Mouse (Mus musculus) monocyte, adult 2 months (primary cell): ENCODE results near the gene Drd3.
A peak's percentile ranks its signal among the peaks of the same experiment; 100 is the strongest.

ENCODE experiments used
- DNase-seq, 2 experiments: peaks; one replicate each; pipeline ENCODE4 v3.0.0; 2022; ENCODE audit warnings: low spot score in 2 of 2, low read depth in 1 of 2

The Drd3 gene

DNA sequence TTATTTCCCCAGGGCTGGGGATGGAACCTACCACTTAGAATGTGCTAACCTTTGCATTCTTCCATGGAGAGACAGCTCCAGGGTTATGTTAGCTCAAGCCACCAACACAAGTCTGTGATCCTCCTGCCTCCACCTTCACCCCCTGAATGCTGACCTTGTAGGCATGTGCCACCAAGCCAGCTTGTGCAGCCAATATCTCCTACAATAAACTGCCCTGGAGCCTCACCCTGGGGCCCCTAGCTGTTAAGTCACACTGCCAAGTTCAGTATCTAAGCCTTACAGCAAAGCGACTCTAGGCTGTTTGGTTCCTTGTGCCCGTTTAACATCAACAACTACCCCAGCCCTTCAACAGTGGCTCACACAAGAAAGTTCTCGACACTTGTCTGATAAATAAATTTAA, 47.3 kb downstream of the Drd3 start:
- no peak for DNase-seq

DNA sequence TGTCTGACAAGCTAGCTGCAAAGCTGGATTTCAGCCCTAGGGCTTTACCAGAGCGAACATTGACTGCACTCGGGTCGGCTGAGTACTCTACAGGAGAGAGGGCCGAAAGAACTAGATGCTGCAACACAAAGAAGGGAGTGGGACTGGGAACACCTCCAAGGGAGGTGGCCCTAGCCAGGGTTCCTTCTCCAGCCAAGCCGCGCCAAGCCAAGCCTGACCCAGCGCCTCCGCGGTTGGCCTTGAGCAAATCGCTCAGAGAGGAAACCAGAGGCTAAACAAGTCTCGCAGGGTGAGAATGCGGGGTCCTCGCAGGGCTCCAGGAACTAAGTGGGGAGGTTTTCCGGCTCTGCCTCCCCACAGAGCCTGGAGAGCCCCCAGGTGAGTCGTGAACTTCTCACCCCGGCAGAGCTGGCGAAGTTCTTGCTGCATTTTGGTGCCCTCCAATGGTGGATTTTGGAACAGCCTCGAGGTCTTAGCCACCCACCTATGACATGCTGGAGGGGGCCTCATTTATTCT, 48.0 kb downstream of the Drd3 start:
- peak in 1 of 2 experiments; percentile 14 for DNase-seq

DNA sequence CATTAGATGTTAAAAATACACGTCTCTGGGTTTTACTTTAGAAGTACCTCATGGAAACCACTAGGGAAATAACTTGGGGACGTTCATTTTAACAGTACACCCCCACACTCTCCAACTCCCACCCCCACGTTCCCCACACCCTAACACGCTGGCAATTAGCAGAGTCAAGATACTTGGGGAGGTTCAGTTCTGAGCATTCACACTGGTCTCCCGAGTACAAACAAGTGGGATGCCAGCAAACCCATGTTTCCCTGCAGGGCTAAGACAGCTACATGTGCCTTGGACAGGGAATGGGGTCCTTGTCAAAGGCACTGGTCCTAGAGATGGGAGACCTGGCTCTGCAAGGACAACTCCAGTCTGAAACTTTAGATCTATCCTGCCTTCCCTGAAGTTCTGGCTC, 48.6 kb downstream of the Drd3 start:
- no peak for DNase-seq

DNA sequence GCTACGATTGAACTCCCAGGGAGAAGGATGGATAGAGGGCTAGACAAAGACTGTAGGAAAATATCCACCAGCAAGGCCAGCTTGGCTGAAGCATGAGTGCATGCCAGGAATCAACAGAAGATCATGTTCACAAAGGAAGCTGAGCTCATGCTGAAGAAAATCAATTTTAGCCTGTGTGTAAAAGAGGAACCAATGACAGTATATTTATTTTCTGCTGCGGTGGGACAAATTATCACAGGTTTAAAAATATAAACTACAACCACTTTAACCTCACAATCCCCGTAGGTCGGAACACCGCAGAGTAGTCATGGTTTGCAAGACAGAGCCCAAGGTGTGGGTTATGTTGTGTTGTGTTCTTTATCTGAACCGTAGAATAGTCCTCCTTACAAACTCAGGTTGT, 50.5 kb downstream of the Drd3 start:
- DNase-seq = no peak

DNA sequence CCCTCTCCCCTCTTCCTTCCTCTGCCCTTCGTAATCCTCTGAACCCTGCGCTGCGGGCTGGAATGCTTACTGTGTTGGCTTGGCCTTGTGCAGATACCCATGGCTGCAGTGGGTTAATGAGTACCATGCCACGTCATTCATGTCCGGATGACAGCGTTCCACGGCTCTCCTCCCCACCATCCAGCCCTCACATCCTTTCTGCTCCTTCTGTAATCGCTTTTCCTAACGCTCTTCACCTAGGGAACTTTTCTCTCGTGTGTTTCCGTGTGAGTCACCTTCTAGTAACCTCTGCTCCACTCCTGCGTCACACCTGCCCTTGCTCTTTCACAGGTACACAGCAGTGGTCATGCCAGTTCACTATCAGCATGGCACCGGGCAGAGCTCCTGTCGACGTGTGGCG, 53.2 kb downstream of the Drd3 start:
- no peak for DNase-seq

DNA sequence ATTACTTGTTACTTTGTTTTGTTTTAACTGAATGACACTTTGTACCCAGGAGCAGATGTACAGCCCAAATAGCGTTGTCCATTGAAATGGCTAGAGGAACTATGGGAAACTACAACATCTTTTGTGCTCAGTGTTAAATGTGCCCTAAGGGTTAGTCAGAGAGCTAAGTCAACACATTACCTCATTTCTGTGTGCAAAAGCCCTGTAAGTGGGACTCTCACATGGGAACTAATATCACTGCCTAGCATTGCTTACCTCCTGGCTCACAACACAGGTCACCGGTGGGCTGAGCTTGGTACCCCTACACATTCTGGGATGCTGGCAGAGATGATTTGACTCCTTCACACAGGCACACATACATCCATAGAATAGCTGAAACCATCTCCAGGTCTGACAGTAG, 55.6 kb downstream of the Drd3 start:
- no peak for DNase-seq

DNA sequence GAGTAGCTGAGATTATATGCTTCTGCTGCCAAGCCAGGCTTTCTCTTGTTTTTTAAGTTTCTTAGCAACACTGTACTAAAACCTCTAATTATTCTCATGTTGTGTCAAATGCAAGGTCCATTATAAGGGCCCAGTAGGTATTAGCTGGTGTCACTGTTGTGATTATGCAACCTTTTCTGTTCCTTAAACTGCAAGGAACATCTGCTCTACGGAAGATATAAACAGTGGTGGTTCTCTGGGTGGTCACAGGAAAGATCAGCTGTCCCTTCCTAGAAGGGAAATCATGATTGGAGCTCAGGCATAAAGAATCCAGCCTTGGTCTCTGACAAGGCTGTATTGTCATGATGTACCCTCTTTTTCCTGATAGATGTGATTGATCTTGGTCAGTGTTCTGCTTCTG, 57.6 kb downstream of the Drd3 start:
- DNase-seq = no peak

DNA sequence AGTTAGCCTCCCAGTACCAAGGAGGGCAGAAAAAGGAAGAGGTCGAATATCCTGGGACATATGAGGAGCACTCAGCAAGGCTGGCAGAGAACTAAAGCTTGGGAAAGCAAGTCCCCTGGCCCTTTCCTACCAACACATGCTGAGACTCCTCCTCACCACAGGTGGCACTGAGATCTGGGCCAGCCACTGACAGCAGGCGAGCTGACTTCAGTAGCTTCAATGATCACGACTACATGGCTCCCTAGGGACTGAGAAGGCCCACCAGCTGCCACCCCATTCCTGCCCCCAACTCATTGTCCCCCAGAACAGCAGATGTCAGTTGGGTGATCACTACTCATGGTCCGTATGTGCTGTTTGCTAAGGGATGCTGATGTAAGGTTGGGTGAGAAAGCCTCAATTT, 60.8 kb downstream of the Drd3 start:
- DNase-seq = no peak

DNA sequence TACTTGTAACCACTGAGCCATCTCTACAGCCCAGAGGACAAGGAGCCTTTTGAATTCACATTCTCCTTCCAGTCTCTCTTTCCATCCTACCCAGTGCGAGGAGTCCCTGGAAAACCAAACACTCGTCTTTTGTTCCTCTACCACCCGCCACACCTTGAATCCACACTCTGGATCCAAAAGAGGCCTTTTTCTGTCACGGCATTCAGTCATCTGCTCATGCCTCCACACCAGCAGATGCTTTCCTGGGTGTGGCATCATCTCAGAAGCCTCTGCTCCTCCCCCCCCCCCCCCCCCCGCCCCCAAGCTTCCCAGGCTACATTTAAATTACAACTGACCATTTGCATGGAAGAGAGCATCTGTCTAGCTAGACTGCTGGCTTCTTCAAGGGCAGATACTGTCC, 62.5 kb downstream of the Drd3 start:
- no peak for DNase-seq

DNA sequence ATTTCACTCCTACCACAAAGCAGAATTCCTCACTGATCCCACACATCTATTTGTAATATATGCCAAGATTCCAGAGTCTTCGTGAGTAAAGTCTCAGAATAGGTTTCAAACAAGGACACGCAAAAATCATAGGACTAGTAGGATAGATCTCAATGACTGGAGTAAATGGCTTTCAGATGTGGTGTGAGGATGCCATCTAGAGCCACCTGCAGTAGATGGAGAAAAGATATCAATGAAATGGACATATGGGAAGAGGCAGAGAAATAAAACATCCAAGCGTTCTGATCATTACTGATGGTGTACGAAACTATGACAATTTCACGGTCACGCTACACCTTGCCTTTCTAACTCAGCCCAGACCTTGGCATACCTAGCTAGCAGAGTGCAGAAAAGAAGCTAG, 64.6 kb downstream of the Drd3 start:
- DNase-seq = no peak

DNA sequence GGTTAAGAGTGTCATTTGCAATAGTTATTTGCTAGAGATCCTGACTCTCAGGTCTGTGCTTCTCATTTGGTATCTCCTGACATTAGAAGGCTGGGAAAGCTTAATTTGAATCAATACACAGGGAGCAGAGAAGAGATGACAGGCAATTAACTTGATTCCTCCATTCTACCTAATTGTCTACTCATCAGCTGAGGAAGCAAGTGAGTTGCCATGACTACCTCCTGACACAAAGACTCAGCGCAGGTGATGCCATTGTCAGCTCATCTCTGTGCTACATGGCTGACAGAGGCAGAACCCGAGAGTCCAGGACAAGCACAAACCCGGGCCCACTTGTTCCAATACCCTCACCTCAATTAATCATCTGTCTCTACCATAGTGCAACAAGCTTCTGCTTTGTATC, 73.7 kb downstream of the Drd3 start:
- DNase-seq = no peak

DNA sequence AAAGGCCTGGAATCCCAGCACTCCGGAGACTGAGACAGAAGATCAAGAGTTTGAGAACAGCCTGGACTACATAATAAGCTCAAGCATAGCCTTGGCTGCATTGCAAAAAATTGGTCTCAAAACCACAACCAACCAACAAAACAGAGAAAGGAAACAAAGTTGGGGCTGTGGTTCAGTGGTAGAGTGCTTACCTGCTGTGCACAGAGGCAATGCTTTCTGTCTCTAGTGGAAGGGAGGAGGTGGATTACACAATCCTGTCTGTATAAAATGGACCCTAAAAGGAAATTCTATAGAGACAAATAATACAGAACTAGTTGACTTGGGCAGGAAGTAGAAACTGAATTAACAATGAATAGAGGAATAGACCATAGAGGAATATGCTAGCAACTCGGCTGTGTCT, 78.1 kb downstream of the Drd3 start:
- no peak for DNase-seq

DNA sequence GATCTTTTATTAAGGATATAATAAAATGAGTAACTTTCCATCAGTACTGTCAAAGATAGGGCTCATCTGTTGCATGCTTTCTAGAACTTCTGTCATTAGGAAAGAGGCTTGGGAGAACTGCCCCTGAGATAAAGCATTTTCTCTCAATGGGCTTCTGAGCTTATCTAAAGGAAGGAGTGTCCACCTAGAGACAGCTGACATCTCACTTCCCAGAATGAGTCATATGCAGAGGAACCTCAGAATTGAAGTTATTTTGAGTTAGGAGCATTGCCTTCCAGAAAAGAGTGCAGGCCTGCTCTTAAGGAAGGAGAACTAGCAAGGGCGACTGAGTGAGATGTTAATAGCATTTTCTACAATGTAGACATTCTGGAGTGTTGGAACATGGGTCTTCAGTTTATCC, 87.4 kb downstream of the Drd3 start:
- no peak for DNase-seq

DNA sequence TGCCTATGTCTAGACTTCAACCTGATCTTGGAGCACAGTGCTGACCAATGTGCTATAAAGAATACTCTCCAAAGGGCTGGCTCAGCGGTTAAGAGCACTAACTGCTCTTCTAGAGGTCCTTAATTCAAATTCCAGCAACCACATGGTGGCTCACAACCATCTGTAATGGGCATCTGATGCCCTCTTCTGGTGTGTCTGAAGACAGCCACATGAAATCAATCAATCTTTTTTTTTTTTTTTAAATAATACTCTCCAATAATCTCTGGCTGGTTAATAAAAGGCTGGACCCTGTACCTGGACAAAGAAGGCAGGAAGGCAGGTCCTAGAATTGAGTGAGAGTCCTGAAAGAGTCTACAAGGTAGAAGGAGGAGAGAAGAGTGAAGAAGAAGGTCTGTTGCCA, 96.0 kb downstream of the Drd3 start:
- DNase-seq = no peak

DNA sequence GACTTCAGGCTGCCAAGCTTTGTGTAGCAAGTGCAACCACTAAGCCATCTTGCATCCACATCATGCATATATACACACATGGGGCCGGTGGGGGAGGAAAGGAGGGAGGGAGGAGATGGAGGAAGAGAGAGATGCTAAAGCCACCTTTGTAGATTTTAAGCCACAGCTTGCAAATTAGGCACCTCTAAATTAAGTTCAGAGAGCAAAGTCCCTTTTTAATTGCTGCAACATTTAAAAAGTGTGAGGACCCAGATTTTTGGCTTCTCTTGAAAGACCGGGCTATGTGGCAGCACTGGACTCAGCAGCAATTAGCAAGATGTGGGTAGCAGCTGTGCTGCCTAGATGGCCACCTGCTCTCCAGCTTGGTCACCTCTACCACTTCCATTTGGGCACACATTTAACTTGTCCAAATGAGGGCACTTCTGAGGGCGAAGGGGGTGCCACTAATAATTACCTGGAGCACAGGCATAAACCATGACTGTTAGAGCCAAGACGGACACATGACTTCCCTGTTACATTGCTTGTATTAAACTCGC, 105.2 kb downstream of the Drd3 start:
- DNase-seq = no peak

DNA sequence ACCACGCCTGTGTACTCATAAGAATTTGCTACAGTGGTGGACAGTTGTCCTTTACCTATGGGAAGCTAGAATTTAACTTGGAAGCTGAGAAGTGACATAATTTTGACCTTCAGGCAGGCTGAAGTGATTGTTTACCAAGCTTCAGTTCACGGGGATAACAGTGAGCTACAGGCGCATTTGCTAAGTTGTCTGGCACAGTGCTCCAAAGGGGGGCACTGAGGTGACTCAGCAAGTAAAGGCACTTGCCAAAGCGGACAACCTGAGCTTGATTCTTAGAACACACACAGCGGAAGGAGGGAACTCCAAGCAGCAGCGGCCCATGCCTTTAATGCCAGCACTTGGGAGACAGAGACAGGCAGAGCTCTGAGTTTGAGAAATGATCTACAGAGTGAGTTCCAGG, 106.8 kb downstream of the Drd3 start:
- no peak for DNase-seq

DNA sequence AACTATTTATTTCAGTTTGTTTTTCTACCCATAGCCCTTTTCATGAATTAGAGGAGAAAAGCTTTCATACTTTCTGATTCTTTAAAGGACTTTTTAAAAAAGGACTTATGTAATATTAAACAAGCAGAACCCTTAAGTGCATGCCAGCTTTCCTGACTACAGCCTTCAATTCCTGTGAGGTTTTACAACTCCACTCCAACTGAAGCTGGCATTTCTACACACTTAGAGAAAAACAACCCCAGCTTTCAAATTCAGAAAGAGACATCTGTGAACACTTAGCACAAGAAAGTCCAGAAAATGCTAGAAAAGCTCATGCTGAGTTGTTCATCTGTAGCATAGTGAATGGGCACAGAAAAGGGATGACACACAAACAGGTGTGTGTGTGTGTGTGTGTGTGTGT, 116.0 kb downstream of the Drd3 start:
- no peak for DNase-seq

DNA sequence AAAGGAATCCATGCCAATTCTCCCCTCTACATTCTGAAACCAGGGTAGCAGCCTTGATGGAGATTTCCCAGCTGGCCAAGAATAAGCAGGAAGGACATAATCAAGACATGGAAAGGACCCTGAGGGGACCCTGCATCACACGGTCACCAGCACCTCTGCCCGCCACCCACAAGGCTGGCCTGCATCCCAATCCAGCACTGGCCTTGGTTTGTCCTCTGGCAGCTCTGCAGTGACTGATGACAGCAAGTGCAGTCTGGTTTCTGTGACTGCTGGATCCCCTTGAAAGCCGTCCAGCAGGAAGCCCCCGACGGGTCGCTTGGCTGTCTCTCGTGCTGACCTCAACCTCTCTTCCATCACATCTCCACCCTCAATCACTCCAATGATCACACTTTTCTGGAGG, 117.6 kb downstream of the Drd3 start:
- no peak for DNase-seq
